Mouse (Mus musculus) testis, adult 2 months (tissue): ENCODE measurements at regions not wholly inside any gene's neighbourhood (a gene's known extent, or its start where the extent isn't known, plus 50 kb on each side); places are given as distances from the start of the nearest gene placed in this dataset.

Source experiments
- CTCF ChIP-seq: fragments of 200-500 bp; IDR thresholded peaks from 2 replicates; pipeline ENCODE4 v1.5.1; 2012; ENCODE audit warnings: low read depth, mild to moderate bottlenecking, inconsistent platforms, low read length, moderate library complexity; ENCODE audit not compliant: control insufficient read depth, insufficient read depth, insufficient replicate concordance
- POLR2A ChIP-seq: fragments of 200-500 bp; IDR thresholded peaks from 2 replicates; pipeline ENCODE4 v1.6.1; 2012; ENCODE audit warnings: low read depth, mild to moderate bottlenecking, inconsistent platforms, low read length, moderate library complexity; ENCODE audit not compliant: control insufficient read depth

DNA sequence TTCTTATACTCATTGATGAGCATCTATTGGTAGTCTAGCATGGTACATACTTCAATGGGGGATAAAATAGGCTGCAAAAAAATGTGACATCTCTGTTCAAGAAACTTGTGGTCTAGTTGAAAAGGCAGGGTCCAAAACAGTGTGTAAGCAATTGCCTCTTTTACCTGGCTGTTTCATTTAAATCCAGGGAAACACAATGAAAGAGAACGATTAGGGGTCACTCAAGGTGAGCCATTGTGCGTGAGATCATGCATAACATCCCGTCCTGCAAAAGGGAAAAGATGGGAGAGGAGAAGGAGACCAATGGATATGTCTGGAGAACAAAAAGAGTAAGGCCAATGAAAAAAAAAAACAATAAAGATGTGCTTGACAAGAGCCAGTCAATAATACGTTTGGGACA is 93.6 kb upstream of the Olfm4 start:
- TF ChIP-seq POLR2A (no peak), CTCF (no peak)
